Mouse (Mus musculus): ENCODE measurements at regions not wholly inside any gene's neighbourhood (a gene's known extent, or its start where the extent isn't known, plus 50 kb on each side); places are given as distances from the start of the nearest gene placed in this dataset.
A peak's percentile ranks its signal among the peaks of the same experiment; 100 is the strongest.
"Not testable (repeated sequence)": the region's sequence is repeated elsewhere in the genome, so short reads cannot be mapped to it uniquely, and the experiment has no call there.

GRCm38 (mm10) chr9:3116311-3116710 is 79.6 kb downstream of the Gm10715 start:
- DNase-seq (ENCODE audit: low read depth) = not testable (repeated sequence)

DNA sequence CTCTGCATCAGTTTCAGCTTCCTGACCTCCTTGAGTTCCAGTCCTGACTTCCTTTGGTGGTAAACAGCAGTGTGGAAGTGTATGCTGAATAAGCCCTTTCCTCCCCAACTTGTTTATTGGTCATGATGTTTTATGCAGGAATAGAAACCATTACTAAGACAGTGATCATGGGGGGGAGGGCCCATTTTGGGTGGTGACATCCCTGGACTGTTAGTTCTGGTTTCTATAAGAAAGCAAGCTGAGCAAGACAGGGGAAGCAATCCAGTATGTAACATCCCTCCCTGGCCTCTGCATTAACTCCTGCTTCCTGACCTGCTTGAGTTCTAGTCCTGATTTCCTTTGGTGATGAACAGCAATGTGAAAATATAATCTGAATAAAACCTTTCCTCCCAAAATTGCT is 124.5 kb downstream of the Gm10715 start:
- DNase-seq (ENCODE audit: low read depth) = no peak

DNA sequence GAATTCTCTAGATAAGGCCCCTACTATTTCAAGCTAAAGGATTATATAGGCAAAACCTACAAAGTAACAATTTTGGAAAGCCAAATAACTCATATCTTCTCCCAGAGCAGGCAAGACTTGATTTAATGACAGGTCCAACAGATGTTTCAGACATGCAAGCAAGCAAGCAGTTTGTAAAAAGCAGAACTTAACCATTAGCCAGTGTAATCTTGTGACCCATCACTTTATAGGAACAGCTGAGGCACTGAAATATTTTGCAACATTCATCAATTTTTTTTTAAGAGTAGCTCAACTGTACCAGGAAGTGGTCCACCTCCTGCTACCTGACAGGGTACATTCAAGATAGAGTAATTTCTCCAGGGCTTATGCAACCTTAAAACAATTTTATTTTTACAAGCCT is 147.7 kb downstream of the Gm10715 start:
- no peak for DNase-seq (ENCODE audit: low read depth)

DNA sequence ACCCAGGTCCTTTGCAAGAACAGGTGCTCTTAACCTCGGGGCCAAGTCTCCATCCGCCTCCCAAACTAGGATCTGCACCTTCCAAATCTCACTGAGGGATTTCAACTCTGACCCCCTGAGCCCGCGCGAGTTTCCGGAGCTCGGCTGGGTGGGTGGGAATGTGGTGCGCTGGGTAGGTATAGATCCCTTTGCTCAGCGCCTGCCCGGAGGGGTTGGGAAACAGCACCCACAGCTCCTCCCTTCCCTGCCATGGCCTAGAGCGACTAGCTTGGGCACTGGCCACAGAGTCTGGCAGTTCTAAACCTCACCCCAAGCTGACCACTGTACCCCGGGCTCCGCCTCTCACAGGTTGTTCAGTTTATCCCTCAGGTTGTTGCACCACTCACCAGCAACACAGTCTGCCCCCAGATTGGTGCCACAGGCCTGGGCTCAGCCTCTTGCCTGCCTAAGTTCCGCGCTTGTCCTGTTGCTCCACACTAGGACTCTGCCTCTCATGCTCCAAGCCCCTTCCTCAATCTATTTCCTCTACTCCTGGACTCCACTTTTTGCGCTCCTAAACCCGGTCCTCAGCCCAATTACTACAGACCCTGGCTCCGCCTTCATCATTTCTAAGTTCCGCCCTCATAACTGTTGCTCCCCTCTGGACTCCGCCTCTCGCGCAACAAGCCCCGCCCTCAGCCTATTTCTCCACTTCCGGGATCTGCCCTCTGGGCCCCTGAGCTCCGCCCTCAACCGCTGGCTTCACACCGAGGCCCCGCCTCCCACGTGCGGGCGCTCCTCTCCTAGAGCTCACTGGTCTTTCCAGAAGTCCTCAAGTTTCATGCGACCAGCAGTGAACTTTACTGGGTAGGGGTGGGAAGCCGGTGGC is 135.6 kb upstream of the Alkbh8 start:
- DNase-seq (ENCODE audit: low read depth) = no peak

- DNase-seq (ENCODE audit: low read depth) = not testable (repeated sequence)
Observed at GRCm38 (mm10) chr9:3200019-3200347, 135.0 kb upstream of the Alkbh8 start.

DNA sequence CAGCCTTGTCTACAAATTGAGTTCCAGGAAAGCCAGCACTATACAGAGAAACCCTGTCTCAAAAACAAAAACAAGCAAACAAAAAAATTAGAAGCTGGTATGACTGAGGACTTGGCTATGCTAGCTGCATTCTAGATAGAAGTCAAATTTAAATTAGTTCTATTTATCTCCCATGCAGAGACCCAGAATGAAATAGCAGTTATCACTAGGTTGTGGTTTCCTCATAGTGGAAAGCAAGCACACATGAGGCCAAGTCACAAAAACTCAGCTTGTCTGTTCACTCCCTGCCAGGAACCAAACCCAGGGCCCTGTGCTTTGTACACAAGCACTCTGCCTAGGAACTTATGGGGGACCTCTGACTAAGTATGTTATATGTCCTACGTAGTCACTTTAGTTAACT is 126.8 kb upstream of the Alkbh8 start:
- not testable (repeated sequence) for DNase-seq (ENCODE audit: low read depth)

DNA sequence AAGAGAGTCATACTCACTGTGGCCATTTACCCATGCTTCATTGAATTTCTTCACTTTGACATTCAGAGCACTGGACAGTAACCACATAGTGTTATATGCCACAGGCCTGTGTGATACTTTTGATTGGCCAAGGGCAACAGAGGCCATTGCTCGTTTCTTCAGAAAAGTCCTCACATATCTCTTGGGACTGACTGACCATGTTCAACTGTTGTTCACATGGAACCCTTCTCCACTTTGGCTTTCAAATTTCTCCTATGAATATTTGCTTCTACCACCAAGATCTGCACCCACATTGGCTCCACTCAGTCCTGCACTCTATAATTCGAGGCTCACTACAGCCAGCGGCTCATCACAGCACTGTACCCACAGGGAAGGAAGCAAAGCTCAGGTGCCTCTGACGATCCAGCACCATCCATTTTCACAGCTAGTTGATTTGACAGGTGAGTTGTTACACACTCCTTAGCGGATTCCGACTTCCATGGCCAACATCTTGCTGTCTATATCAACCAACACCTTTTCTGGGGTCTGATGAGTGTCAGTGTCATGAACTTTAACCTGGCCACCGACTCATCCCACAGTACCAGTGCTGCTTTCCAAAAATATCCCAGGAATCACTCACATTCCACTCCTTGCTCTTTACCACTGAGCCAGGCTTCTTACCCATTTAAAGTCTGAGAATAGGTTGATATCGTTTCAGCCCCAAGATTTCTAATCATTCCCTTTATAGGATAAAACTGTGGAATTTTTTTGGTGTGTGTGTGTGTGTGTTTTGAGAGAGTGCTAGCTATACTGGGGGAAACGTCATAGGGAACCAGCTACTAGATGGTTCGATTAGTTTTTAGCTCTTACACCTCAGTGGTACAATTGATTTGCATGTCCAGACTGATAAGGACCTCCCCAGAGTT is 76.3 kb upstream of the Alkbh8 start:
- peak; percentile 47 for DNase-seq (ENCODE audit: low read depth)

- peak; percentile 7 for DNase-seq (ENCODE audit: low read depth)
Observed at GRCm38 (mm10) chr9:3260181-3260580, 74.8 kb upstream of the Alkbh8 start.

DNA sequence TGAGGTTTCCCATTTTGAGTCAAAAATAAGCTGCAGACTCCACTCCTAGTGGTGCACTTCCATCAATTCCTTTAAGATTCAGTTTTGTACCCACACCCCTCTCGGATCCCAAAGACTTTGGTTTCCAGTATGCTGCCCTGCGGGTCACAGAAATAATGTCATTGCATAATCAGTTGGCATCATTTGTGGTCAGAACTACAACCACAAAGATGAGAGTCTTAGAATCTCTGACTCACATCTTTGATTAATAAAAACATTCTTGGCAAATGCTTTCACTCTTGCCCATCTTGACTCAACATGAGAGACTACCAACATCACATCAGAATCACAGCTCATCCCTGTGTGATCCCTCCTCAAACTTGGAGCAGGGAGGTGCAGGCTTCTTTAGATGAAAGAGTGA is 74.1 kb upstream of the Alkbh8 start:
- no peak for DNase-seq (ENCODE audit: low read depth)

DNA sequence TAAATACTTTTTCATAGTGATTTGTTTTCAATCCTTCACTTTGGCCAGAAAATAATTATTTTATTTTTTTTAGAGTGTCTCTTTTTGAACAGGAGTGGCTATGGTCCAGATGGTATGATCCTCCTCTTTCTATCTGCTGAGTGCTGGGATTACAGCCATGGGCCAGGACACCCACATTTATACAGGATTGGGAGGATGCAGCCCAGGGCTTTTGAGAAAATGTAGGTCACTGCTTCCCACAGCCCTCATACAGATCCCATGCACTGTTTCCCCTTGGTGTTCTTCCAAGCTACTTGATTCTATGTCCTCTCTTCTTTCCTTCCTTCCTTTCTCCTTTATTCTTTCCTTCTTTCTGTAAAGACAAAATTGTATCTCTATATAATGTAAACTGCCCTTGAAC is 70.5 kb upstream of the Alkbh8 start:
- DNase-seq (ENCODE audit: low read depth) = no peak

- DNase-seq (ENCODE audit: low read depth) = not testable (repeated sequence)
Observed at GRCm38 (mm10) chr9:3280496-3280895, 54.4 kb upstream of the Alkbh8 start.

- DNase-seq (ENCODE audit: low read depth) = not testable (repeated sequence)
Observed at GRCm38 (mm10) chr9:3281906-3282305, 53.0 kb upstream of the Alkbh8 start.

- DNase-seq (ENCODE audit: low read depth) = not testable (repeated sequence)
Observed at GRCm38 (mm10) chr9:3283381-3283780, 51.6 kb upstream of the Alkbh8 start.
